Mouse (Mus musculus): ENCODE results near the gene Tmed8. TPM values are rescaled to one million over a fixed set of nuclear protein-coding genes. Genes with fewer than 3 reads are reported as not detected.
A peak's percentile ranks its signal among the peaks of the same experiment; 100 is the strongest.

The Tmed8 gene
- total and polyA plus RNA-seq, 2 experiments from 2014 or later, result 4.4 to 17.5 TPM

- H3K4me2 ChIP-seq (ENCODE audit: low read depth, low read length, poor library complexity, severe bottlenecking), result no peak overlapping the region
- DNase-seq (ENCODE audit: low spot score), result no peak
- no peaks in the 10 kb centered on the region for H3K27me3 ChIP-seq (ENCODE audit: insufficient read depth, low read length)
- H3K9ac ChIP-seq (replicated peaks; ENCODE audit: low read length, poor library complexity, severe bottlenecking), result no peak overlapping the region
- H3K9me3 ChIP-seq (ENCODE audit: low read length), result no peaks in the 10 kb centered on the region
- H3K36me3 ChIP-seq (ENCODE audit: insufficient read depth, low read length), result no peaks in the 10 kb centered on the region
- 0 out of 2 replicates have a peak, but pooled peaks cover 3% of the 10 kb centered on the region for H3K4me1 ChIP-seq (ENCODE audit: insufficient read depth, low read length)
- no peak for TF ChIP-seq CTCF (IDR thresholded peaks at IDR 0.05)
- no peak for ATAC-seq (ENCODE audit: low FRiP score)
- 98% methylated on average over 5 of the region's 5 CpGs for WGBS
- no peak overlapping the region for H3K27ac ChIP-seq (ENCODE audit: low read depth, low read length)
- no peak overlapping the region for H3K4me3 ChIP-seq (ENCODE audit: low read depth, low read length)
Observed at GRCm38 (mm10) chr12:87149471-87149870, 50.8 kb downstream of the Tmed8 start.

- Histone ChIP-seq H3K27ac (ENCODE audit: low read depth, low read length) (peak overlapping the region; percentile 96), H3K4me3 (ENCODE audit: low read depth, low read length) (peak overlapping the region; percentile 85), H3K4me1 (ENCODE audit: insufficient read depth, low read length) (0 out of 2 replicates have a peak, but pooled peaks cover 3% of the 10 kb centered on the region), H3K9me3 (ENCODE audit: low read length) (no peaks in the 10 kb centered on the region), H3K9ac (replicated peaks; ENCODE audit: low read length, poor library complexity, severe bottlenecking) (peak overlapping the region; percentile 79), H3K36me3 (ENCODE audit: insufficient read depth, low read length) (no peaks in the 10 kb centered on the region), H3K27me3 (ENCODE audit: insufficient read depth, low read length) (no peaks in the 10 kb centered on the region), H3K4me2 (ENCODE audit: low read depth, low read length, poor library complexity, severe bottlenecking) (peak overlapping the region; percentile 69)
- no peak for TF ChIP-seq CTCF (IDR thresholded peaks at IDR 0.05)
- ATAC-seq (ENCODE audit: low FRiP score) (no peak), DNase-seq (ENCODE audit: low spot score) (no peak)
- 26% methylated on average over 15 of the region's 15 CpGs for WGBS
Observed at GRCm38 (mm10) chr12:87148136-87148535, 52.1 kb downstream of the Tmed8 start.

- Histone ChIP-seq H3K4me2 (ENCODE audit: low read depth, low read length, poor library complexity, severe bottlenecking) (peak within 1 kb of the TSS; percentile 69), H3K27me3 (ENCODE audit: insufficient read depth, low read length) (no peaks in the 10 kb centered on the region), H3K9ac (replicated peaks; ENCODE audit: low read length, poor library complexity, severe bottlenecking) (peak within 1 kb of the TSS; percentile 79), H3K4me3 (ENCODE audit: low read depth, low read length) (peak within 1 kb of the TSS; percentile 85), H3K4me1 (ENCODE audit: insufficient read depth, low read length) (0 out of 2 replicates have a peak, but pooled peaks cover 3% of the 10 kb centered on the region), H3K36me3 (ENCODE audit: insufficient read depth, low read length) (no peaks in the 10 kb centered on the region), H3K9me3 (ENCODE audit: low read length) (no peaks in the 10 kb centered on the region), H3K27ac (ENCODE audit: low read depth, low read length) (peak within 1 kb of the TSS; percentile 96)
- peak; percentile 96 for ATAC-seq (ENCODE audit: low FRiP score)
- 0 out of 2 replicates have a peak, but pooled peaks have one; percentile 0 for TF ChIP-seq CTCF (IDR thresholded peaks at IDR 0.05)
- peak; percentile 95 for DNase-seq (ENCODE audit: low spot score)
- under 1% methylated on average over 57 of the region's 61 CpGs for WGBS
Observed at GRCm38 (mm10) chr12:87147395-87148089, 52.7 kb downstream of the Tmed8 start, which contains the start of gene Pomt2. TSS of gene Pomt2 (minus strand) at chr12:87147968.

GRCm38 (mm10) chr12:87146966-87147365 is 53.3 kb downstream of the Tmed8 start, which contains the start of gene Gstz1:
TSS of gene Gstz1 (plus strand) at chr12:87147165.
- Histone ChIP-seq H3K27me3 (ENCODE audit: insufficient read depth, low read length) (no peaks in the 10 kb centered on the region), H3K4me2 (ENCODE audit: low read depth, low read length, poor library complexity, severe bottlenecking) (peak within 1 kb of the TSS; percentile 69), H3K4me3 (ENCODE audit: low read depth, low read length) (peak within 1 kb of the TSS; percentile 85), H3K27ac (ENCODE audit: low read depth, low read length) (peak within 1 kb of the TSS; percentile 96), H3K9ac (replicated peaks; ENCODE audit: low read length, poor library complexity, severe bottlenecking) (peak within 1 kb of the TSS; percentile 79), H3K9me3 (ENCODE audit: low read length) (no peaks in the 10 kb centered on the region), H3K4me1 (ENCODE audit: insufficient read depth, low read length) (0 out of 2 replicates have a peak, but pooled peaks cover 3% of the 10 kb centered on the region), H3K36me3 (ENCODE audit: insufficient read depth, low read length) (no peaks in the 10 kb centered on the region)
- under 1% methylated on average over 26 of the region's 27 CpGs for WGBS
- peak; percentile 91 for ATAC-seq (ENCODE audit: low FRiP score)
- TF ChIP-seq CTCF (IDR thresholded peaks at IDR 0.05), result peak; percentile 35; the same call in 1 of the 2 replicates
- DNase-seq (ENCODE audit: low spot score), result peak; percentile 92

- Histone ChIP-seq H3K27me3 (ENCODE audit: insufficient read depth, low read length) (no peaks in the 10 kb centered on the region), H3K36me3 (ENCODE audit: insufficient read depth, low read length) (0 out of 2 replicates have a peak, but pooled peaks cover 2% of the 10 kb centered on the region), H3K9ac (replicated peaks; ENCODE audit: low read length, poor library complexity, severe bottlenecking) (no peak overlapping the region), H3K4me3 (ENCODE audit: low read depth, low read length) (no peak overlapping the region), H3K27ac (ENCODE audit: low read depth, low read length) (no peak overlapping the region), H3K4me2 (ENCODE audit: low read depth, low read length, poor library complexity, severe bottlenecking) (no peak overlapping the region), H3K9me3 (ENCODE audit: low read length) (no peaks in the 10 kb centered on the region), H3K4me1 (ENCODE audit: insufficient read depth, low read length) (0 out of 2 replicates have a peak, but pooled peaks cover 3% of the 10 kb centered on the region)
- ATAC-seq (ENCODE audit: low FRiP score), result no peak
- 81% methylated on average over 2 of the region's 2 CpGs for WGBS
- no peak for DNase-seq (ENCODE audit: low spot score)
- TF ChIP-seq CTCF (IDR thresholded peaks at IDR 0.05), result no peak
Observed at GRCm38 (mm10) chr12:87142156-87142555, 58.1 kb downstream of the Tmed8 start.

- Histone ChIP-seq H3K27me3 (ENCODE audit: insufficient read depth, low read length) (no peaks in the 10 kb centered on the region), H3K4me1 (ENCODE audit: insufficient read depth, low read length) (no peaks in the 10 kb centered on the region), H3K9ac (replicated peaks; ENCODE audit: low read length, poor library complexity, severe bottlenecking) (no peak overlapping the region), H3K36me3 (ENCODE audit: insufficient read depth, low read length) (peaks cover 8% of the 10 kb centered on the region; the same call in 1 of the 2 replicates), H3K4me2 (ENCODE audit: low read depth, low read length, poor library complexity, severe bottlenecking) (no peak overlapping the region), H3K9me3 (ENCODE audit: low read length) (no peaks in the 10 kb centered on the region), H3K27ac (ENCODE audit: low read depth, low read length) (no peak overlapping the region), H3K4me3 (ENCODE audit: low read depth, low read length) (no peak overlapping the region)
- ATAC-seq (ENCODE audit: low FRiP score), result no peak
- TF ChIP-seq CTCF (IDR thresholded peaks at IDR 0.05), result no peak
- 45% methylated on average over 2 of the region's 2 CpGs for WGBS
- no peak for DNase-seq (ENCODE audit: low spot score)
Observed at GRCm38 (mm10) chr12:87138768-87139167, 61.5 kb downstream of the Tmed8 start.
